In genomic region chr11:24739710-24740255, GRCm38 (mm10) we compare ENCODE assay signal across 8 mouse cellular contexts.
DNase-seq lines count a peak whose midpoint lies in the region; ATAC-seq and TF ChIP-seq lines count a peak whose summit lies in the region.

No protein-coding gene starts in this region.

- no peaks in the 10 kb centered on the region for H3K4me1 ChIP-seq in heart, postnatal 0 days (ENCODE audit: control insufficient read depth, insufficient read depth)
- peaks cover 23% of the 10 kb centered on the region for H3K4me1 ChIP-seq in hindbrain, embryonic 15.5 days (replicated peaks)
- H3K4me1 ChIP-seq in neural tube, embryonic 12.5 days, result peaks cover 5% of the 10 kb centered on the region

- H3K36me3 ChIP-seq in heart, postnatal 0 days (replicated peaks; ENCODE audit: control insufficient read depth, insufficient read depth, low read length), result no peaks in the 10 kb centered on the region
- no peaks in the 10 kb centered on the region for H3K36me3 ChIP-seq in hindbrain, embryonic 15.5 days
- H3K36me3 ChIP-seq in neural tube, embryonic 12.5 days, result no peaks in the 10 kb centered on the region

- no peak overlapping the region for H3K9ac ChIP-seq in heart, postnatal 0 days (replicated peaks; ENCODE audit: low read depth, low read length)
- peak overlapping the region; percentile 38 for H3K9ac ChIP-seq in hindbrain, embryonic 15.5 days
- H3K9ac ChIP-seq in neural tube, embryonic 12.5 days, result no peak overlapping the region

- no peaks in the 10 kb centered on the region for H3K9me3 ChIP-seq in heart, postnatal 0 days (replicated peaks; ENCODE audit: control insufficient read depth, low read length)
- no peaks in the 10 kb centered on the region for H3K9me3 ChIP-seq in hindbrain, embryonic 15.5 days
- no peaks in the 10 kb centered on the region for H3K9me3 ChIP-seq in neural tube, embryonic 12.5 days

- TF ChIP-seq CTCF in heart, postnatal 0 days (IDR thresholded peaks at IDR 0.05; ENCODE audit: low read depth), result no peak

- no peak for TF ChIP-seq EP300 in heart, postnatal 0 days (IDR thresholded peaks at IDR 0.05; ENCODE audit: low read depth)

- no peaks in the 10 kb centered on the region for H3K27me3 ChIP-seq in heart, postnatal 0 days (ENCODE audit: control insufficient read depth, insufficient read depth, low read length)
- H3K27me3 ChIP-seq in hindbrain, embryonic 15.5 days, result no peaks in the 10 kb centered on the region
- H3K27me3 ChIP-seq in neural tube, embryonic 12.5 days (replicated peaks), result no peaks in the 10 kb centered on the region

- no peak for ATAC-seq in heart, postnatal 0 days (ENCODE audit: insufficient read depth, low read depth)
- peak; percentile 76 for ATAC-seq in hindbrain, embryonic 15.5 days (ENCODE audit: low FRiP score, low read depth)
- peak; percentile 70 for ATAC-seq in neural tube, embryonic 12.5 days (ENCODE audit: low FRiP score, low read depth)

- peak overlapping the region; percentile 28 for H3K4me3 ChIP-seq in heart, postnatal 0 days (ENCODE audit: low read depth, low read length)
- peak overlapping the region; percentile 31 for H3K4me3 ChIP-seq in hindbrain, embryonic 15.5 days
- H3K4me3 ChIP-seq in neural tube, embryonic 12.5 days, result peak overlapping the region; percentile 8; the same call in 1 of the 2 replicates

- no peak for DNase-seq in heart, postnatal 0 days (ENCODE audit: low spot score)
- no peak for DNase-seq in heart, postnatal 25 days (ENCODE audit: low spot score)
- peak; percentile 68 for DNase-seq in embryo, embryonic 11 days
- DNase-seq in urinary bladder, postnatal 14 days (ENCODE audit: low spot score), result no peak
- no peak for DNase-seq in lung, postnatal 14 days
- no peak for DNase-seq in spleen, postnatal 4 days (ENCODE audit: low spot score in 2 of 2)

- intact Hi-C loops in heart, postnatal 25 days (cut with DNase I), result no loop called here

- peak overlapping the region; percentile 58 for H3K4me2 ChIP-seq in heart, postnatal 0 days (ENCODE audit: low read depth, low read length)
- H3K4me2 ChIP-seq in hindbrain, embryonic 15.5 days, result peak overlapping the region; percentile 61
- H3K4me2 ChIP-seq in neural tube, embryonic 12.5 days (replicated peaks), result peak overlapping the region; percentile 57

- WGBS in heart, postnatal 0 days, result 8% methylated on average over 14 of the region's 14 CpGs
- WGBS in hindbrain, embryonic 15.5 days, result 2% methylated on average over 14 of the region's 14 CpGs
- 3% methylated on average over 14 of the region's 14 CpGs for WGBS in neural tube, embryonic 12.5 days

- no peak overlapping the region for H3K27ac ChIP-seq in heart, postnatal 0 days (ENCODE audit: low read depth)
- H3K27ac ChIP-seq in hindbrain, embryonic 15.5 days (replicated peaks), result peak overlapping the region; percentile 82
- H3K27ac ChIP-seq in neural tube, embryonic 12.5 days, result no peak overlapping the region
